Mouse (Mus musculus): Measurements from ENCODE around the gene Usp7. TPM values are rescaled to one million over a fixed set of nuclear protein-coding genes. Genes with fewer than 3 reads are reported as not detected.
"Not testable (repeated sequence)": the region's sequence is repeated elsewhere in the genome, so short reads cannot be mapped to it uniquely, and the experiment has no call there.

Usp7 gene
- polyA plus RNA-seq, 1 experiment from 2014 or later, result 15.7 TPM

DNA sequence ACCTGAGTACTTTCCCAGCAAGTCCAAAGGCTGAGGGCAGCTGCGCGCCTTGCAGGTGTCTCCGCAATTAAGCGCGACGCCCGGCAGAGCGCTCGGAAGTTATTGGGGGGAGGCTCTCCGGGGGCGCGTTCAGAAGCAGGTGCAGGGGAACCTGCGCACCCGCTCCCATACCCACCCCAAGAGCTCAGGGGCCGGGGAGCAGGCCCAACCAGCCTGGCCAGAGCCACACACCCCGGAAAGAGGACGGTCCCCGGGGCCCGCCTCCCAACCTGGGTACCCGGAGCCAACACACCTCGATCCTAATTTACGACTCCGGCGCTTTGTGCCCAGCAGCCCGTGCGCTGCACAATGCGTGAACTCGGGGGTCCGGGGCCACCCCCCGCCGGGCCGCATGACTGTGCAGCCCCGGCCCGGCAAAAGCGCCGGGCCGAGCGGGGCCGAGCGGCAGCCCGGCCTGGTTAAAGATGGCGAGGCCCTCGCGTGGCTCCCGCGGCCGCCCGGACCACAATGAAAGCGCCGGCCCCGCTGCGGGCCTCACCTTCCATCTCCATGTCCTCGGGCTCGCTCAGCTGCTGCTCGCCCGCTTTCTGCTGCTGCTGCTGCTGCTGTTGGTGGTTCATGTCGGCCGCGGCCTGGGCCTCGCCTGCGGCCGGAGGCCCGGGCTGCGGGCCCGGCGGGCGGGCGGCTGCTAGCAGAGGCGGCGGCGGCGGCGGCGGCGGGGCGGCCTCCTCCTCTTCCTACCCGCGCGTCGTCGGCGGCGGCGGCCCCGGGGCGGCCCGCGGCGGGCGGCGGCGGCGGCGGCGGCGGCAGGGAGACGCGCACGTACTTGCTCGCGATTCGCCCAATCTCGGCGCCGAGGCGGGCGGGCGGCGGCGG lies 54.2 kb downstream of the Usp7 start:
- H3K9ac ChIP-seq (ENCODE audit: low read length), result peak overlapping the region; percentile 96
- peak; percentile 56 for DNase-seq (ENCODE audit: low spot score)
- 1% methylated on average over 54 of the region's 110 CpGs for WGBS

DNA sequence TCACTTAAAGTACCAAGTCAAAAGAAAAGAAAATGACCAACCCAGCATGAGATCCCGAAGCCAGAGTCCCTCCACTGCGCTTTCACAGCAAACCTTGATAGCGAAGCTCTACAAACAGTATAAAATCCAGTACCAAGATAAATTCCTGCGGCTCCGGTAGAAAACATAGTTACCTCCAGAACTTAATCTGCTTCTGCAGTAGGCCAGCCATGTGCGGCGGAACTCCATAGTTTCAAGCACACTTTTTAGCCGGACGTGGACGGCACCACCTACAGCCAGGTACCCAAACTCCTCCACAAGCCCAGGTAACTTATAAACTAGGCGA lies 54.8 kb downstream of the Usp7 start:
- Histone ChIP-seq H3K27me3 (ENCODE audit: control insufficient read depth, insufficient read depth, low read length) (no peaks in the 10 kb centered on the region), H3K36me3 (ENCODE audit: control insufficient read depth, insufficient read depth, low read length) (no peaks in the 10 kb centered on the region), H3K9ac (ENCODE audit: low read length) (peak overlapping the region; percentile 96), H3K9me3 (ENCODE audit: control insufficient read depth, low read length) (no peaks in the 10 kb centered on the region), H3K4me3 (ENCODE audit: low read depth, low read length) (peak overlapping the region; percentile 92), H3K4me2 (replicated peaks; ENCODE audit: low read depth) (peak overlapping the region; percentile 98), H3K27ac (replicated peaks) (peak overlapping the region; percentile 98), H3K4me1 (replicated peaks; ENCODE audit: control insufficient read depth, insufficient read depth) (0 out of 2 replicates have a peak, but pooled peaks cover 8% of the 10 kb centered on the region)
- WGBS, result under 1% methylated on average over 11 of the region's 11 CpGs
- no peak for TF ChIP-seq CTCF (IDR thresholded peaks at IDR 0.05; ENCODE audit: low read depth)
- TF ChIP-seq EP300 (optimal IDR thresholded peaks at IDR 0.05), result no peak
- DNase-seq (ENCODE audit: low spot score), result no peak
- no peak for ATAC-seq (ENCODE audit: low FRiP score, low TSS enrichment)

More for the DNA sequence above, 54.2 kb downstream of the Usp7 start:
- no peak for TF ChIP-seq EP300 (optimal IDR thresholded peaks at IDR 0.05)
- no peak for TF ChIP-seq CTCF (IDR thresholded peaks at IDR 0.05; ENCODE audit: low read depth)
- Histone ChIP-seq H3K9me3 (ENCODE audit: control insufficient read depth, low read length) (no peaks in the 10 kb centered on the region), H3K27me3 (ENCODE audit: control insufficient read depth, insufficient read depth, low read length) (no peaks in the 10 kb centered on the region), H3K36me3 (ENCODE audit: control insufficient read depth, insufficient read depth, low read length) (no peaks in the 10 kb centered on the region), H3K4me3 (ENCODE audit: low read depth, low read length) (peak overlapping the region; percentile 92), H3K27ac (replicated peaks) (peak overlapping the region; percentile 98), H3K4me2 (replicated peaks; ENCODE audit: low read depth) (peak overlapping the region; percentile 98), H3K4me1 (replicated peaks; ENCODE audit: control insufficient read depth, insufficient read depth) (0 out of 2 replicates have a peak, but pooled peaks cover 8% of the 10 kb centered on the region)
- ATAC-seq (ENCODE audit: low FRiP score, low TSS enrichment), result peak; percentile 41

DNA sequence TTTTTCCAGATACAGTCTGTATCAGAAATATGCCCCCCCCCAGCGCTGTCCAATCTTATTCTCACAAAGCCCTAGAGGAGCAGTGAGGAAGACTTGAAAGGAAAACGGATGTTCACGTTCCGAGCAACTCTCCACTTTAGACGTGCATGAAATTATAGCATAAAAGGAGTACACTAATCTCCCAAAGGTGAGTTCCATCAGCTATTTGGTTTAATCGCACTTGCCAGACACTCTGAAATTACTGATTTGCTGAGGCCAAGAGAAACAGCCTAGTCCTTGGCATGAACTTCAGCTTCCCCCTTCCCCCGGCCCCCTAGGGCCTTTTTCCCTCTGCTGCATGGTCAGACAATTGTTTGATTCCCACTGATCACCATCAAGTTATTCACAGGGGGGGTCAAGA lies 55.4 kb downstream of the Usp7 start:
- peak overlapping the region; percentile 96 for H3K9ac ChIP-seq (ENCODE audit: low read length)
- TF ChIP-seq CTCF (IDR thresholded peaks at IDR 0.05; ENCODE audit: low read depth), result no peak
- TF ChIP-seq EP300 (optimal IDR thresholded peaks at IDR 0.05), result no peak
- DNase-seq (ENCODE audit: low spot score), result no peak
- H3K27ac ChIP-seq (replicated peaks), result no peak overlapping the region
- WGBS, result 5% methylated on average over 7 of the region's 7 CpGs
- no peak for ATAC-seq (ENCODE audit: low FRiP score, low TSS enrichment)
- H3K4me1 ChIP-seq (replicated peaks; ENCODE audit: control insufficient read depth, insufficient read depth), result 0 out of 2 replicates have a peak, but pooled peaks cover 8% of the 10 kb centered on the region
- peak overlapping the region; percentile 98 for H3K4me2 ChIP-seq (replicated peaks; ENCODE audit: low read depth)
- H3K36me3 ChIP-seq (ENCODE audit: control insufficient read depth, insufficient read depth, low read length), result no peaks in the 10 kb centered on the region
- no peaks in the 10 kb centered on the region for H3K27me3 ChIP-seq (ENCODE audit: control insufficient read depth, insufficient read depth, low read length)
- no peaks in the 10 kb centered on the region for H3K9me3 ChIP-seq (ENCODE audit: control insufficient read depth, low read length)
- peak overlapping the region; percentile 92 for H3K4me3 ChIP-seq (ENCODE audit: low read depth, low read length)

DNA sequence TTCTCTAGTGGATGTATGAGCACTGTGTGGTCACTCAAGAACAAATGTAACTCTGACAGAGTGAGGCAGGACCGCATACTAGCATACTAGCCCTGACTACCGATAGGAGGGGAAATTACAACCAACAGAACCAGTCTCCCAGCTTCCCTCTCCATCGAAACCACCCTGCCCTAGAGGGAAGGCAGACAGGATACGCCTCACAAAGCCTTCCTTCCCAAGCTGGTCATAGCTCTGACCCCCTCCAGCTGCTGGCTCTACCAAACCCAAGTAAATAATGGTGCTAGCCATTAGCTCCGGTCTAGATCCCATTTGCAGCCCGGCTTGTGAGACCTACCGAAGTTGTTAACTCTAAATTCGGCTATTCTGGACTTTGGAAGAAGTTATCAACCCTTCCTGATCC lies 56.1 kb downstream of the Usp7 start:
- Histone ChIP-seq H3K36me3 (ENCODE audit: control insufficient read depth, insufficient read depth, low read length) (no peaks in the 10 kb centered on the region), H3K4me2 (replicated peaks; ENCODE audit: low read depth) (peak overlapping the region; percentile 98), H3K9ac (ENCODE audit: low read length) (peak overlapping the region; percentile 96), H3K27ac (replicated peaks) (peak overlapping the region; percentile 65), H3K4me3 (ENCODE audit: low read depth, low read length) (peak overlapping the region; percentile 92), H3K4me1 (replicated peaks; ENCODE audit: control insufficient read depth, insufficient read depth) (0 out of 2 replicates have a peak, but pooled peaks cover 8% of the 10 kb centered on the region), H3K27me3 (ENCODE audit: control insufficient read depth, insufficient read depth, low read length) (no peaks in the 10 kb centered on the region), H3K9me3 (ENCODE audit: control insufficient read depth, low read length) (no peaks in the 10 kb centered on the region)
- TF ChIP-seq CTCF (IDR thresholded peaks at IDR 0.05; ENCODE audit: low read depth) (peak; percentile 41), EP300 (optimal IDR thresholded peaks at IDR 0.05) (no peak)
- 8% methylated on average over 8 of the region's 8 CpGs for WGBS
- ATAC-seq (ENCODE audit: low FRiP score, low TSS enrichment) (no peak), DNase-seq (ENCODE audit: low spot score) (peak; percentile 43)

DNA sequence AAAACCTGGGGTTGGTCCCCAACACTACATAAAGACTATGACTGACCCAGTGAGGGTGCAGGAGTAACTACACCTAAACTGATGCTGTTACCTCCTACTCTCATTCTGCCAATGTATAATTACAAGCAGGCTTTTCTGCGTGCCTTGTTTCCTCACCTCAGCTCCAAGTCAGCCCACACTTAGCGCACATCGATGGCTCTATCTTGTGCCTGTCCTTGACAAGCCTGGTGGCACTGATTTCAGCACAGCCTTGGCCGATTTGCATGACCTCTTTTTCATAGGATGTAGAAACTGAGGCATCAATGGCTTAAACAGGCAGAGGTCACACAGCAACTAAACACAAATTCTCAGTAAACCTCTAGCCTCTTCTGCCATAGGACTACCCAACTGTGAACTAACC lies 57.4 kb downstream of the Usp7 start:
- ATAC-seq (ENCODE audit: low FRiP score, low TSS enrichment) (no peak), DNase-seq (ENCODE audit: low spot score) (no peak)
- no peak overlapping the region for H3K4me3 ChIP-seq (ENCODE audit: low read depth, low read length)
- H3K27ac ChIP-seq (replicated peaks), result no peak overlapping the region
- H3K4me2 ChIP-seq (replicated peaks; ENCODE audit: low read depth), result no peak overlapping the region
- 0 out of 2 replicates have a peak, but pooled peaks cover 8% of the 10 kb centered on the region for H3K4me1 ChIP-seq (replicated peaks; ENCODE audit: control insufficient read depth, insufficient read depth)
- 76% methylated on average over 4 of the region's 4 CpGs for WGBS
- H3K27me3 ChIP-seq (ENCODE audit: control insufficient read depth, insufficient read depth, low read length), result no peaks in the 10 kb centered on the region
- H3K36me3 ChIP-seq (ENCODE audit: control insufficient read depth, insufficient read depth, low read length), result no peaks in the 10 kb centered on the region
- H3K9ac ChIP-seq (ENCODE audit: low read length), result no peak overlapping the region
- H3K9me3 ChIP-seq (ENCODE audit: control insufficient read depth, low read length), result no peaks in the 10 kb centered on the region
- TF ChIP-seq CTCF (IDR thresholded peaks at IDR 0.05; ENCODE audit: low read depth) (no peak), EP300 (optimal IDR thresholded peaks at IDR 0.05) (no peak)

DNA sequence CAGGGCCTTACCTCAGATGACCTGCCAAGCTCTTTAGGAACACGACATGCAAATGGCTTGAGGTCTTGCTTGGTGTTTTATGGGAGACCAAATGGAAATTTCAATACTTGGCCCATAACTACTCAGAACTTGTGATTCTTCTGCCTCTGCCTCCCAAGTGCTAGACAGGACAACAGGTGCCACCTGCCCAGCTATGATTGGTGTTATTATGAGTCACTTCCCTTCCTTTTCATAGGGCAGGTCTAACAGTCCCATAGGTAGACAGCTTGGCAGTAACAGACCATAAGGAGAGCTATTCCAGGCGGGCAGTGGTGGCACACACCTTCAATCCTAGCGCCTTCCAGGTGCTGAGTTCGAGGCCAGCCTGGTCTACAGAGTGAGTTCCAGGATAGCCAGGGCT lies 58.5 kb downstream of the Usp7 start:
- ATAC-seq (ENCODE audit: low FRiP score, low TSS enrichment), result no peak
- no peaks in the 10 kb centered on the region for H3K36me3 ChIP-seq (ENCODE audit: control insufficient read depth, insufficient read depth, low read length)
- 84% methylated on average over 4 of the region's 4 CpGs for WGBS
- H3K4me2 ChIP-seq (replicated peaks; ENCODE audit: low read depth), result no peak overlapping the region
- H3K4me3 ChIP-seq (ENCODE audit: low read depth, low read length), result no peak overlapping the region
- no peak for DNase-seq (ENCODE audit: low spot score)
- H3K4me1 ChIP-seq (replicated peaks; ENCODE audit: control insufficient read depth, insufficient read depth), result peaks cover 8% of the 10 kb centered on the region; the same call in 1 of the 2 replicates
- H3K27me3 ChIP-seq (ENCODE audit: control insufficient read depth, insufficient read depth, low read length), result no peaks in the 10 kb centered on the region
- H3K27ac ChIP-seq (replicated peaks), result no peak overlapping the region
- no peaks in the 10 kb centered on the region for H3K9me3 ChIP-seq (ENCODE audit: control insufficient read depth, low read length)
- H3K9ac ChIP-seq (ENCODE audit: low read length), result no peak overlapping the region
- no peak for TF ChIP-seq EP300 (optimal IDR thresholded peaks at IDR 0.05)
- TF ChIP-seq CTCF (IDR thresholded peaks at IDR 0.05; ENCODE audit: low read depth), result no peak

DNA sequence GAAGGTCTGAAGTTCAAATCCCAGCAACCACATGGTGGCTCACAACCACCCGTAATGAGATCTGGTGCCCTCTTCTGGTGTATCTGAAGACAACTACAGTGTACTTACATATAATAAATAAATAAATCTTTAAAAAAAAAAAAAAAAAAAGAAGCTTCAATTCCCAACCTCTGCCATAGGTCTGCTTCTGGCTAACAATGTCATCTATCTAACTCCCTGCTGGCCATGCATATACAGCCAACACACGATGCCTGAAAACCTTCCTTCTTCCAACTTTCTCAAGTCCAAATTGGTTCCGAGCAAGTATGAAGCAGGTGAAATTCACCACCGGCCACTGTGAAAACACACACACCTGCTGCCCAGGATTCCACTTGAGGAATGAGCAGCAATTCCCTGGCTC lies 59.7 kb downstream of the Usp7 start:
- ATAC-seq (ENCODE audit: low FRiP score, low TSS enrichment); H3K4me2 ChIP-seq (replicated peaks; ENCODE audit: low read depth); H3K4me1 ChIP-seq (replicated peaks; ENCODE audit: control insufficient read depth, insufficient read depth); H3K36me3 ChIP-seq (ENCODE audit: control insufficient read depth, insufficient read depth, low read length); DNase-seq (ENCODE audit: low spot score); H3K27ac ChIP-seq (replicated peaks); H3K9me3 ChIP-seq (ENCODE audit: control insufficient read depth, low read length); H3K9ac ChIP-seq (ENCODE audit: low read length); H3K4me3 ChIP-seq (ENCODE audit: low read depth, low read length); H3K27me3 ChIP-seq (ENCODE audit: control insufficient read depth, insufficient read depth, low read length): not testable (repeated sequence)
- WGBS, result 85% methylated on average over 3 of the region's 4 CpGs
